Mouse (Mus musculus) midbrain, embryonic 16.5 days (tissue): Measurements from ENCODE around the gene Stab2. TPM values are rescaled to one million over a fixed set of nuclear protein-coding genes. Genes with fewer than 3 reads are reported as not detected.

Source experiments
- ATAC-seq: fragments of 200-750 bp; cut with Nextera tagmentation; 2 replicates; pipeline ENCODE4 v1.8.0; 2017; ENCODE audit warnings: moderate TSS enrichment
- H3K27ac ChIP-seq: fragments of 300-500 bp; sonication (generic); 2 replicates; pipeline ENCODE4 v1.5.1; 2014; ENCODE audit warnings: mild to moderate bottlenecking, low read length, mixed read lengths
- H3K27me3 ChIP-seq: fragments of 300-500 bp; sonication (generic); 2 replicates; pipeline ENCODE4 v1.6.1; 2014; ENCODE audit warnings: low read depth, low read length, mixed read lengths; ENCODE audit not compliant: control insufficient read depth, insufficient read depth
- H3K36me3 ChIP-seq: fragments of 300-500 bp; sonication (generic); 2 replicates; pipeline ENCODE4 v1.6.1; 2014; ENCODE audit warnings: mild to moderate bottlenecking, low read length, moderate library complexity, mixed read lengths; ENCODE audit not compliant: control insufficient read depth, insufficient read depth
- H3K4me1 ChIP-seq: fragments of 300-500 bp; sonication (generic); 2 replicates; pipeline ENCODE4 v1.6.1; 2014; ENCODE audit warnings: mild to moderate bottlenecking, low read length, mixed read lengths; ENCODE audit not compliant: control insufficient read depth, insufficient read depth
- H3K4me2 ChIP-seq: fragments of 300-500 bp; sonication (generic); 2 replicates; pipeline ENCODE4 v1.6.1; 2014; ENCODE audit warnings: mild to moderate bottlenecking, low read length, mixed read lengths
- H3K4me3 ChIP-seq: fragments of 300-500 bp; sonication (generic); 2 replicates; pipeline ENCODE4 v1.5.1; 2014; ENCODE audit warnings: low read depth, mild to moderate bottlenecking, low read length, moderate library complexity, mixed read lengths
- H3K9ac ChIP-seq: fragments of 300-500 bp; sonication (generic); 2 replicates; pipeline ENCODE4 v1.6.1; 2014; ENCODE audit warnings: low read depth, low read length, mixed read lengths
- H3K9me3 ChIP-seq: fragments of 300-500 bp; sonication (generic); replicated peaks from 2 replicates; pipeline ENCODE4 v1.6.1; 2014; ENCODE audit warnings: mild to moderate bottlenecking, low read length, mixed read lengths; ENCODE audit not compliant: control insufficient read depth, poor library complexity, severe bottlenecking
- WGBS: fragments of 180-500 bp; shearing (Covaris S2); extraction: QIAGEN DNeasy Blood & Tissue Kit; methylation state at CpG from one replicate; pipeline ENCODE4 v1.1.7; 2014; 5-methylcytosine and 5-hydroxymethylcytosine counted together
- polyA plus RNA-seq: library from polyadenylated mRNA; unstranded; fragments of >200 nt; fragmentation: Nextera tagmentation; extraction: Ambion mirVana; gene quantifications from 2 replicates; pipeline ENCODE4 v1.2.1, GENCODE M21; 2015

Stab2 gene
- 0.03 and 0.10 TPM in 2 replicates for polyA plus RNA-seq

DNA sequence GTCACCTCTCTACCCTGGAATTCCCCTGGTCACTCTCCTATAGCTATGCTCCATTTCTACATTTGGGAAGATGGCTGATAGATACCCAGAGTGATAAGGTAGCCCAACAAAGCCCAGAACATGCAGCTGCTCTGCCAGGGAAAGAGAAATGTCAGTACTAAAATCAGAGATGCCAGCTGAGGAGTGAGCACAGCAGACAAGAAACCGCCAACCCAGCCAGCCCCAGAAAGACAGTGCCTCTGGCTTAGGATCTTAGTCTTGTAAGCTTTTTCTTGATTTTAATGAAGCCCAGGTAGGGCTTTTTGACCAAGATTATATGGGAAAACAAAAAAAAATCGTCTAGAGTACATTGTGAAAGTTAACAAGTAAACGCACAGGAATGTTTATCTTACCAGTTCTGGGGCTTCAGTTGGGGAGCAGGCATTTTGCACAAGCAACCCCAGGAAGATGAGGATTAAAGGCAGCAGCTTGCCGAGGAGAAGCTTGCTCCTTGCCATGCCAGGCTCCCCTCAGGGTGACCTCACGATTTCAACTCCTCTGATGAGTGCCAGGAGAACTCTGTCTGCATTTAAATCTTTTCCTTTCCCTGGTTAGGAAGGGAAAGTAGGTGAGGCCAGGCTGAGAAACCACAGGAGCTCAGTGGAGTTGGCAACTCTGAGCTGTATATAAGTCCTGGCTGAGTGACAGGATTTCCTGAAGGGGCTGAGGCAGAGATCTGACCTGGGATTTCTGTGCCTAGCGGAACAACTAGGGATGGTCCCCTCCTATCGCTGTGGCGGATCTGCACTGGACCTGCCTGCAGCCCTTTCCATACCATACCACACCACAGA lies at the start of gene Stab2:
Stab2 (minus strand) TSS at position 641 of the 830 bp plus-strand sequence.
- H3K9ac ChIP-seq: no peak within 1 kb of the TSS
- no peak within 1 kb of the TSS for H3K27ac ChIP-seq
- H3K4me2 ChIP-seq: no peak within 1 kb of the TSS
- H3K36me3 ChIP-seq: no peaks in the 10 kb centered on the region
- no peaks in the 10 kb centered on the region for H3K27me3 ChIP-seq
- WGBS: 67% methylated on average over 8 of the region's 8 CpGs
- no peaks in the 10 kb centered on the region for H3K4me1 ChIP-seq
- no peak for ATAC-seq
- no peaks in the 10 kb centered on the region for H3K9me3 ChIP-seq
- no peak within 1 kb of the TSS for H3K4me3 ChIP-seq

DNA sequence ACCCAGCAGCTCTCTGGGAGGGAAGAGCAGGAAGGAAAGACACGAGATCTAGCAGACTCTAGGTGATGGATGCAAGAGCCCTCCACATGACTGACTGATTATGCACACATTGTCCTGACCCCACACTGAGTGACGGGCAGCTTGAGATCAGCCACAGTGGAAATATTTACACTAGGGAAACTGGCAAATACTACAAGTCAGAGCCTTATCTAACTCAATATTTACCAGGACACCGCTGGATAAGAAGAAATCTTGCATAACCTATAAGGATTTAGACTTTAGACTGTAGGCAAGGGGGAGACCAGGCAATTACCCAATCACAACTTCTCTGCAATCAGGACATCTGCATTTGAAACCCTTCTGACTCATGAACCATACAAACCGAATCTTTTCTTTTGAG lies 43.9 kb upstream of the Stab2 start:
- Histone ChIP-seq H3K9me3 (no peaks in the 10 kb centered on the region), H3K9ac (no peak overlapping the region), H3K4me1 (no peaks in the 10 kb centered on the region), H3K4me3 (no peak overlapping the region), H3K27me3 (no peaks in the 10 kb centered on the region), H3K4me2 (no peak overlapping the region), H3K36me3 (no peaks in the 10 kb centered on the region), H3K27ac (no peak overlapping the region)
- no peak for ATAC-seq
- 69% methylated on average over 4 of the region's 4 CpGs for WGBS

DNA sequence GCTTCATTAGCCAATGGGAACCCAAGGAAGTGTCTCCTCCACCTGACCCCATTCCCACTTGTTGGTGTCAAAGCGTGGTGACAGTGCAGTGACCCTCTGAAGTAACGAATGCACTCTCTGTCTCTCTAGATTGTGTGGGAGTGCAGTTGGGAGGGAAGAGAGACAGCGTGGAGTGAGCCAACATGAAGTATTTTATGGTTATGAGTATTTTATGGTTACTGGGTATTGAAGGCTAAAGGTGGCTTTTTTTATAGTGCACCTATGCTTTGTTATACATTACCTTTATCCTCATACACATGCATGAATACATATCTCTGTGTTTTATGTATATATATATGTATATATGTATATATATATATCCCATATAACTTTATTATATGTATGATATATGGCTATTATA lies 41.4 kb upstream of the Stab2 start:
- H3K4me2 ChIP-seq: no peak overlapping the region
- H3K4me1 ChIP-seq: peaks cover 4% of the 10 kb centered on the region
- no peak overlapping the region for H3K4me3 ChIP-seq
- no peak overlapping the region for H3K27ac ChIP-seq
- no peak overlapping the region for H3K9ac ChIP-seq
- no peaks in the 10 kb centered on the region for H3K36me3 ChIP-seq
- H3K27me3 ChIP-seq: no peaks in the 10 kb centered on the region
- ATAC-seq: no peak
- WGBS: 89% methylated on average over 3 of the region's 3 CpGs
- no peaks in the 10 kb centered on the region for H3K9me3 ChIP-seq

DNA sequence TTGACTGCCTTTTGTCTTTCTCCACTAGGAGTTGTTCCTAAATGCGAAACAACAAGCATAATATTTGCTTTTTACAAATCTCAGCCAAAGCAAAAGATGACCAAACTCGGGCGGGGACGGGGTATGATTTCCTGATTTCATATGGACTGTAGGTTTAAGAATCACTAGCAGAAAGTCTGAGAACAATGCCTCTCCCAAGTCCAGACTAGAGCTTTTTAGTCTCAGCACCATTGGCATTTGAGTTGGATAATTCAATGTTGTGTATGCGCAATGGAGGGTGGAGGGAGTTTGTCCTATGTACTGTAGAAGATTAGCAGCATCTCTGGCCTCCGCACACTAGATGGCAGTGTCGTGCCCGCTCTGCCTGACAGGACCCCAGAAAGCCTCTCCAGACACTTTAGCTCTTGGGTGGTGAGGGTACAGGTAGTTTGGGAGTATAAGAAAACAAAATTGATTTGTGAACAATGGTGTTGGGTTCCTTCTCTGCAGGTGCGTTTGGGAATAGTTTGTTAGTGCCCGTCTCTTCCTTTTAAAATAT lies 39.2 kb upstream of the Stab2 start:
- no peak overlapping the region for H3K9ac ChIP-seq
- H3K9me3 ChIP-seq: no peaks in the 10 kb centered on the region
- no peak overlapping the region for H3K27ac ChIP-seq
- no peak for ATAC-seq
- no peaks in the 10 kb centered on the region for H3K36me3 ChIP-seq
- no peak overlapping the region for H3K4me2 ChIP-seq
- H3K27me3 ChIP-seq: no peaks in the 10 kb centered on the region
- 78% methylated on average over 10 of the region's 10 CpGs for WGBS
- H3K4me1 ChIP-seq: peaks cover 4% of the 10 kb centered on the region
- no peak overlapping the region for H3K4me3 ChIP-seq

DNA sequence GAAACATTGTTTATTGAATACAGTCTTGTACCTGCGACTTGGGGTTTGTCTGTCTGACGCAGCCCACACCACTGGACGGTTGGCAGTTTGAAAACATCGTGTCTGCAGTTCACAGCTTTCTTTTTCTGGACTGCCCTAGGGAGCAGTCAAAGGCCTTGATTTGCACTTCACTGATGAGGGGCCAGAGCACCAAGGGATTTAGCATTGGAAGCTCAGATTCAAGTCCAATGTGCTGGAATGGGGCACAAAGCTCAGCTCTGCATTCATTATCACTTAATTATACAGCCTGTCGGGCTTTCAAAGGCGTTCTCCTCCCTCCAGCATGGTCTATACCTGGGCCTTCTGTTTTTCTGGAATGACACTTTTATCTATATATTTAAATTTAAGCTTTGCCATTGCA lies 38.6 kb upstream of the Stab2 start:
- Histone ChIP-seq H3K4me3 (no peak overlapping the region), H3K27ac (no peak overlapping the region), H3K27me3 (no peaks in the 10 kb centered on the region), H3K9ac (no peak overlapping the region), H3K4me1 (peaks cover 4% of the 10 kb centered on the region), H3K9me3 (no peaks in the 10 kb centered on the region), H3K36me3 (no peaks in the 10 kb centered on the region), H3K4me2 (no peak overlapping the region)
- WGBS: 7% methylated on average over 6 of the region's 6 CpGs
- ATAC-seq: no peak; the same call in 1 of the 2 replicates

DNA sequence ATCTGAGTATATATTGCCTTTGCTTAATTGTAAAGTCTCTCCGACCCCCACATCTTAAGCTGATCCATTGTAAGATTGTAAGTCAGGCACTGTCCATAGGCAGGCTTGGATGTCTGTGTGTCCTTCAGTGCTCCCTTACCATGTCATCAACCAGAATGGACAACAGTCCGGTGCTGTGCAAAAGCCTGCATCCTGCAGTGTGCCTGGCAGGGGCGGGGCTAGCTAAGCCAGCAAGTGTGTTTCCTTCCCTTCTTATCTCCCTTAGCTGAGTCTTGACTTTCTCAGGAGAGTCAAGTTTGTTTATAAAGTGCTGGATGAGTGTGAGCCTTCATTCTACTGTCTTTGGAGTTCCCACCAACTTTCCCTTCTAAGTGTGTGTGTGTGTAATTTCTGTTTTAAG lies 37.4 kb upstream of the Stab2 start:
- Histone ChIP-seq H3K9me3 (no peaks in the 10 kb centered on the region), H3K4me1 (peaks cover 4% of the 10 kb centered on the region), H3K4me2 (no peak overlapping the region), H3K36me3 (no peaks in the 10 kb centered on the region), H3K9ac (no peak overlapping the region), H3K4me3 (no peak overlapping the region), H3K27me3 (no peaks in the 10 kb centered on the region), H3K27ac (no peak overlapping the region)
- ATAC-seq: no peak
- WGBS: 61% methylated on average over 3 of the region's 3 CpGs

DNA sequence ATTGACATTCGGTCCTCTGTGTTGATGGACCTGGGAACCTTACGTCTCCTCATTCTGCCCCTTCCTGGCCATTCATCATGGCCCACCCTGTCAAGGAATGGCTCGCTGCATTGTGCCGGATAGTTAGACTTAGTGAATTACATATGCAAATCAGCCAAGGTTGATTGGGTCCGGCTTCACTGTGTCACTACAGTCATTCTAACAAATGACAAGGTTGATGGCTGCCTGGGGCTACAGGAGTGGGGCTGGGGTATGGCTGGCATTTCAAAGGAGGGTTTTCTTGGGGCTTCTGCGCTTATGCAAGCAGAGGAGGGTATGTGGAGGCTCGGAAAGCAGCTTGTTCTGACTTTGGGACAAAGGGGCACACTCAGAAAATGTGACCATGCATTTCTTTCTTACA lies 33.4 kb upstream of the Stab2 start:
- no peak overlapping the region for H3K4me2 ChIP-seq
- no peaks in the 10 kb centered on the region for H3K36me3 ChIP-seq
- no peak overlapping the region for H3K27ac ChIP-seq
- no peak overlapping the region for H3K9ac ChIP-seq
- no peak overlapping the region for H3K4me3 ChIP-seq
- no peak for ATAC-seq
- H3K27me3 ChIP-seq: no peaks in the 10 kb centered on the region; the same call in 1 of the 2 replicates
- H3K9me3 ChIP-seq: no peaks in the 10 kb centered on the region
- peaks cover 5% of the 10 kb centered on the region for H3K4me1 ChIP-seq
- 79% methylated on average over 7 of the region's 7 CpGs for WGBS

DNA sequence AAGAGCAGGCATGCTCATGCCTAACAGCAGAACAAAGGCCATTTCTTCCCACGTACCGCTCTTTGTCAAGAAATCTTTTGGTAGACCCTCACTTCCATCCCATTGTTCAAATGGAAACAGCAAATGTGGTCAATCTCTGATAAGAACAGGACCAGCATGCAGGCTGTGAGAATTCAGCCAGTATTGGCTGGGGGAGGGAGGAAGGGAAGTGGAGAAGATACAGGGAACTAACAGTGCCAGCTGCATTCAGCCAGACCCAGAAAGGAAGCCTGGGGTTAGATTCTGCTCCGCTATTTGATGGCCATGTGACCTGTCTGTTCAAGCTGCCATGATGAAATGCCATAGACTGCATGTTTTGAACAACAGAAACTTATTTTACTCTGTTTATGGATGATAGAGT lies 32.0 kb upstream of the Stab2 start:
- 91% methylated on average over 3 of the region's 3 CpGs for WGBS
- no peaks in the 10 kb centered on the region for H3K36me3 ChIP-seq
- H3K27ac ChIP-seq: no peak overlapping the region
- H3K9me3 ChIP-seq: no peaks in the 10 kb centered on the region
- H3K9ac ChIP-seq: no peak overlapping the region
- ATAC-seq: no peak
- H3K27me3 ChIP-seq: no peaks in the 10 kb centered on the region; the same call in 1 of the 2 replicates
- H3K4me3 ChIP-seq: no peak overlapping the region
- 0 out of 2 replicates have a peak, but pooled peaks cover 6% of the 10 kb centered on the region for H3K4me1 ChIP-seq
- no peak overlapping the region for H3K4me2 ChIP-seq

DNA sequence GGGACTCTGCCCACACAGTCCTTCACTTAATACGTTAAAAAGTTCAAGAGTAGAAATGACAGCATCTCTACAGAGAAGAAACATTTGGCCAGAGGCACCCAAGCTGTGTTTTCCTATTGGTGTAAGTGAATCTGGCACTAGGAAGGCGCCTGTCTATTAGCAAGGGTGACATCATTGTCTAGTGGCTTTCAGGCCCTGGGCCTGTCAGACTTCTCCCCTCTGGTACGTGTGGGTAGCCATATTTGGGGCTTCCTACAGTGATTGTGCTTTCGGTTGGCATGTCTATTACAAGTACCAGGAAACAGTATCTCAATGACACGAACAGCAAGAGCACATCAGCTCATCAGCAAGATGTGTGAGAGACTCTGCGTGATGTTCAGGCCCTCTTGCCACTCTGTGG lies 31.5 kb upstream of the Stab2 start:
- ATAC-seq: no peak
- 0 out of 2 replicates have a peak, but pooled peaks cover 6% of the 10 kb centered on the region for H3K4me1 ChIP-seq
- H3K9me3 ChIP-seq: no peaks in the 10 kb centered on the region
- H3K9ac ChIP-seq: no peak overlapping the region
- H3K4me2 ChIP-seq: no peak overlapping the region
- H3K27me3 ChIP-seq: no peaks in the 10 kb centered on the region; the same call in 1 of the 2 replicates
- no peak overlapping the region for H3K27ac ChIP-seq
- H3K36me3 ChIP-seq: no peaks in the 10 kb centered on the region
- 82% methylated on average over 6 of the region's 6 CpGs for WGBS
- no peak overlapping the region for H3K4me3 ChIP-seq
